Mouse (Mus musculus) limb, embryonic 14.5 days (tissue): ENCODE data around the gene Nhlh1. TPM values are rescaled to one million over a fixed set of nuclear protein-coding genes. Genes with fewer than 3 reads are reported as not detected.

Source experiments
- ATAC-seq: fragments of 200-750 bp; cut with Nextera tagmentation; 2 replicates; pipeline ENCODE4 v1.8.0; 2017; ENCODE audit warnings: low read depth, moderate number of reproducible peaks, moderate TSS enrichment; ENCODE audit not compliant: low FRiP score
- DNase-seq: peaks from one replicate; pipeline ENCODE4 v3.0.0-alpha.2; 2015; ENCODE audit warnings: low spot score
- H3K27ac ChIP-seq: fragments of 300-500 bp; sonication (generic); replicated peaks from 2 replicates; pipeline ENCODE4 v1.5.1; 2014; ENCODE audit warnings: low read depth, mild to moderate bottlenecking, low read length, moderate library complexity, mixed read lengths
- H3K27me3 ChIP-seq: fragments of 300-500 bp; sonication (generic); 2 replicates; pipeline ENCODE4 v1.6.1; 2014; ENCODE audit warnings: low read length, mixed read lengths; ENCODE audit not compliant: control insufficient read depth, insufficient read depth
- H3K36me3 ChIP-seq: fragments of 300-500 bp; sonication (generic); 2 replicates; pipeline ENCODE4 v1.6.1; 2014; ENCODE audit warnings: mild to moderate bottlenecking, low read length, moderate library complexity, mixed read lengths; ENCODE audit not compliant: control insufficient read depth, insufficient read depth
- H3K4me1 ChIP-seq: fragments of 300-500 bp; sonication (generic); 2 replicates; pipeline ENCODE4 v1.6.1; 2014; ENCODE audit warnings: antibody characterized with exemption, low read length, mixed read lengths; ENCODE audit not compliant: control insufficient read depth, insufficient read depth
- H3K4me2 ChIP-seq: fragments of 300-500 bp; sonication (generic); replicated peaks from 2 replicates; pipeline ENCODE4 v1.6.1; 2014; ENCODE audit warnings: low read depth, mild to moderate bottlenecking, low read length, moderate library complexity; ENCODE audit not compliant: severe bottlenecking
- H3K4me3 ChIP-seq: fragments of 300-500 bp; sonication (generic); replicated peaks from 2 replicates; pipeline ENCODE4 v1.5.1; 2014; ENCODE audit warnings: low read length
- H3K9ac ChIP-seq: fragments of 300-500 bp; sonication (generic); 2 replicates; pipeline ENCODE4 v1.6.1; 2014; ENCODE audit warnings: mild to moderate bottlenecking, low read depth, low read length, moderate library complexity; ENCODE audit not compliant: severe bottlenecking
- H3K9me3 ChIP-seq: fragments of 300-500 bp; sonication (generic); 2 replicates; pipeline ENCODE4 v1.6.1; 2016; ENCODE audit warnings: low read length; ENCODE audit not compliant: control insufficient read depth
- POLR2A ChIP-seq: fragments of 200-500 bp; IDR thresholded peaks from 2 replicates; pipeline ENCODE4 v1.8.0; 2012; ENCODE audit warnings: inconsistent platforms, mild to moderate bottlenecking, moderate library complexity, borderline replicate concordance; ENCODE audit not compliant: insufficient read depth, insufficient read length; ENCODE audit errors: extremely low read depth
- WGBS: fragments of 180-500 bp; shearing (Covaris S2); extraction: QIAGEN DNeasy Blood & Tissue Kit; methylation state at CpG from one replicate; pipeline ENCODE4 v1.1.7; 2014; 5-methylcytosine and 5-hydroxymethylcytosine counted together
- polyA plus RNA-seq, 2 experiments: library from polyadenylated mRNA; depleted of rRNA in 1 of 2; stranded (reverse) in 1 of 2; unstranded in 1 of 2; fragments of >200 nt; fragmentation: Nextera tagmentation in 1 of 2; extraction: Ambion mirVana in 1 of 2; gene quantifications; 2 replicates each; pipeline versions ENCODE4 v1.2.1 to v1.2.3; 2012 to 2014

Gene Nhlh1
- polyA plus RNA-seq, 2 experiments, result 0.25 TPM; not detected in 1

GRCm38 (mm10) chr1:172026201-172026901, 31.0 kb downstream of the Nhlh1 start:
- H3K4me2 ChIP-seq, result peak overlapping the region; percentile 52
- H3K36me3 ChIP-seq, result no peaks in the 10 kb centered on the region
- WGBS, result 2% methylated on average over 23 of the region's 23 CpGs
- H3K27ac ChIP-seq, result peak overlapping the region; percentile 92
- H3K4me1 ChIP-seq, result peaks cover 21% of the 10 kb centered on the region
- H3K4me3 ChIP-seq, result peak overlapping the region; percentile 95
- DNase-seq (peak; percentile 85), ATAC-seq (peak; percentile 83)
- H3K9ac ChIP-seq, result peak overlapping the region; percentile 97
- H3K27me3 ChIP-seq, result no peaks in the 10 kb centered on the region
- TF ChIP-seq POLR2A, result peak; percentile 43; the same call in 1 of the 2 replicates
- H3K9me3 ChIP-seq, result no peaks in the 10 kb centered on the region

- no peaks in the 10 kb centered on the region for H3K9me3 ChIP-seq
- peak overlapping the region; percentile 97; the same call in 1 of the 2 replicates for H3K9ac ChIP-seq
- peaks cover 24% of the 10 kb centered on the region for H3K4me1 ChIP-seq
- peak overlapping the region; percentile 95 for H3K4me3 ChIP-seq
- ATAC-seq (no peak), DNase-seq (no peak)
- no peaks in the 10 kb centered on the region for H3K27me3 ChIP-seq
- no peak overlapping the region for H3K27ac ChIP-seq
- peak overlapping the region; percentile 52 for H3K4me2 ChIP-seq
- WGBS, result 53% methylated on average over 8 of the region's 8 CpGs
- H3K36me3 ChIP-seq, result no peaks in the 10 kb centered on the region
- no peak for TF ChIP-seq POLR2A
These were observed 32.0 kb downstream of the Nhlh1 start for GRCm38 (mm10) chr1:172025201-172025904.

- Histone ChIP-seq H3K4me3 (peak overlapping the region; percentile 95; the same call in 1 of the 2 replicates), H3K27ac (no peak overlapping the region), H3K36me3 (no peaks in the 10 kb centered on the region), H3K4me1 (peaks cover 29% of the 10 kb centered on the region), H3K9me3 (no peaks in the 10 kb centered on the region), H3K4me2 (peak overlapping the region; percentile 52; the same call in 1 of the 2 replicates), H3K27me3 (no peaks in the 10 kb centered on the region), H3K9ac (no peak overlapping the region)
- DNase-seq (no peak), ATAC-seq (no peak)
- WGBS, result 47% methylated on average over 9 of the region's 9 CpGs
- TF ChIP-seq POLR2A, result no peak
These were observed 33.1 kb downstream of the Nhlh1 start for GRCm38 (mm10) chr1:172024140-172024895.

GRCm38 (mm10) chr1:172019863-172020521, 37.4 kb downstream of the Nhlh1 start:
- H3K27me3 ChIP-seq, result no peaks in the 10 kb centered on the region
- no peaks in the 10 kb centered on the region; the same call in 1 of the 2 replicates for H3K36me3 ChIP-seq
- H3K9ac ChIP-seq, result no peak overlapping the region
- no peak overlapping the region for H3K27ac ChIP-seq
- 57% methylated on average over 9 of the region's 10 CpGs for WGBS
- no peak for DNase-seq
- no peaks in the 10 kb centered on the region for H3K9me3 ChIP-seq
- TF ChIP-seq POLR2A, result no peak
- H3K4me2 ChIP-seq, result no peak overlapping the region
- H3K4me1 ChIP-seq, result peaks cover 49% of the 10 kb centered on the region
- no peak for ATAC-seq
- no peak overlapping the region for H3K4me3 ChIP-seq
